Mouse (Mus musculus) cerebellum, adult 2 months (tissue): ENCODE measurements around the gene Speg.

Source experiments
- CTCF ChIP-seq: fragments of 200-500 bp; IDR thresholded peaks from 2 replicates; pipeline ENCODE4 v1.5.1; 2011; ENCODE audit warnings: low read depth, mild to moderate bottlenecking, control low read depth, low read length, moderate library complexity, borderline replicate concordance; ENCODE audit not compliant: insufficient read depth
- POLR2A ChIP-seq: fragments of 200-500 bp; IDR thresholded peaks from 2 replicates; pipeline ENCODE4 v1.6.1; 2011; ENCODE audit warnings: low read length, control low read depth, borderline replicate concordance; ENCODE audit not compliant: insufficient read depth

DNA sequence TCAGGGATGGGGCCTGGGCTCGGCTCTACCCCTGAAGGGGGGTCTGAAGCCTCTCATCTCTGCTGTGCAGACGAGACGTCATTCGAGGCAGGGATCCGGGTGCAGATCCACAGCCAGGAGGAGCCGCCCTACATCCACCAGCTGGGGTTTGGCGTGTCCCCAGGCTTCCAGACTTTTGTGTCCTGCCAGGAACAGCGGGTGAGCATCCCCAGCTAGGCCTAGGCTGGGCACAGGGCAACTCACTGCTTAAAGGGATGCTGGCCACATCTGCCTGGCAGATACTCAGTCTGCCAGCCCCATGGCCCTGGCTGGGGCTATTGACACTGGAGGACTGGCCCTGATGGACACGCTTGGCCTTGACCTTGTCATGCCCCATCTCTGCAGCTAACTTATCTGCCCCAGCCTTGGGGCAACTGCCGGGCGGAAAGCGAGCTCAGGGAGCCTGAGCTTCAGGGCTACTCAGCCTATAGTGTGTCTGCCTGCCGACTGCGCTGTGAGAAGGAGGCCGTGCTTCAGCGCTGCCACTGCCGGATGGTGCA lies 94.3 kb downstream of the Speg start:
- no peak for TF ChIP-seq CTCF
- no peak for TF ChIP-seq POLR2A
